Mouse (Mus musculus): Measurements from ENCODE around the gene Krt19. TPM values are rescaled to one million over a fixed set of nuclear protein-coding genes. Genes with fewer than 3 reads are reported as not detected.

The Krt19 gene
- polyA plus RNA-seq, 1 experiment from 2014 or later: 91.0 TPM

DNA sequence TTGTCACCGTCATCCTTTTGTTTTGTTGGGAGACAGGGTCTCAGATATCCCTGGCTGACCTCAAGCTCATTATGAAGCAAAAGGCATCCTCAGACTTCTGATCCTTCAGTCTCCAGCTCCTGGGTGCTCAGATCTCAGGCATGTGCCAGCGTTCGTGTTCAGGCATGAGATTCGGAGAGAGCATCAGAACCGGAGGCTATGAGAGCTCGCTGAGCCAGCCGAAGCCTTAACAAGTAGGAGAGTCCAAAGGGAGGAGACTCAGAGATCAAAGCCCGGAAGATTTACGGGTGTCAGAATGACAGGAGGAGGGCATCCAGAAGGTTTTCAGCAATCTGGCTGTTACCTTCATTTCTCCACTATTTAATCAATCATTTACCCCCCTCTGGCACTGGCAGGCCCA lies 28.3 kb upstream of the Krt19 start:
- Histone ChIP-seq H3K4me3 (ENCODE audit: low read depth, low read length) (no peak overlapping the region), H3K27me3 (ENCODE audit: insufficient read depth, low read length) (no peaks in the 10 kb centered on the region), H3K9ac (no peak overlapping the region), H3K9me3 (ENCODE audit: low read depth, low read length) (no peaks in the 10 kb centered on the region), H3K36me3 (ENCODE audit: insufficient read depth) (no peaks in the 10 kb centered on the region), H3K4me1 (ENCODE audit: insufficient read depth) (no peaks in the 10 kb centered on the region), H3K27ac (ENCODE audit: low read depth) (no peak overlapping the region), H3K4me2 (no peak overlapping the region)
- ATAC-seq (ENCODE audit: insufficient read depth) (no peak), DNase-seq (no peak)
- TF ChIP-seq CTCF (IDR thresholded peaks at IDR 0.05; ENCODE audit: low read depth): no peak
- WGBS: 56% methylated on average over 9 of the region's 9 CpGs

DNA sequence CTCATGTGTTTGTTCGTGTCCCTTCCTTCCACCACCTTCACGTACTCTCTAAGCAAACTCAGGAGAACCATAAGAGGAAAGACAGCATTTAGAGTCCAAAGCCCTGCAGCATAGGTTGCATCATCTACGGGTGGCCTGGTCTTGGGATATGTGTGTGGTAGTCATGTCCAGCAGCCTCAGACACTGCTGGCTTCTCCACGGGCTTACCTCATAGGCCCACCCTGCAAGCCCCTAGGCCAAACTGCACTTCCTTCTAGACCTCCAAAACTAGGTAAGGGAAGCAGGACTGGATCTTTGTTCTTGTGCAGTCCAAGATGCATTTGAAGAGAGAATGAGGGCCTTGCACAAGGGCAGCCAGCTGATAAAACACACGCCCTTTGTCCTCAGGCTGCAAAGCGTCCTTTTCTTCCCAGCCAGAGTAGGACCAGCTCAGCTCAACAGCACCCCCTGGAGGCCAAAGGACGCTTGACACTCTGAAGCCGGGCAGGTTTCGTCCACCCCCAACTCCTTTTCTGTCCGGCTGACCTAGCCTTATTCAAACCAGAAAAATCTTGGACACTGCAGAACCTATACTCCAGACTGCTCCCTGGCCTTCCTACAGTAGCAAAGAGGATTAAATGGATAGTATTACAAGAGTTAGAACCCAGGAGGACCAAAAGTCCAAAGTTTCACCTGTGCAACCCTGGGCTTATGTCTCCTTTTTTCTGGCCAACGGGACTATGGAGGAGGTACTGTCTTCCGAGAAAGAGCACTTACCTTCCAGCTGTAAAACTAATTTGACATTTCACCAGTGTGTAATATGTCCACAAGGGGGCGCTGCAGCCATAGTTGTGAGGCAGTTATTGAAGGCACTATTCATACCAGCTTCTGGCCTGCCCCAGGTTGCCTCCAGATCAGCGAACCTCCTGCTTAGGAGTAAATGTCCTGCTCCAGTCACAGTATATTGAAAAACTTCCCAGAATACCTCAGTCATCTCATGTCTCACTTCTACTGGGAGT lies 20.6 kb upstream of the Krt19 start:
- 28% methylated on average over 14 of the region's 14 CpGs for WGBS
- DNase-seq (peak; percentile 84), ATAC-seq (ENCODE audit: insufficient read depth) (peak; percentile 59; the same call in 1 of the 2 replicates)
- no peak overlapping the region for H3K4me2 ChIP-seq
- 0 out of 2 replicates have a peak overlapping the region, but pooled peaks have one; percentile 2 for H3K27ac ChIP-seq (ENCODE audit: low read depth)
- H3K4me1 ChIP-seq (ENCODE audit: insufficient read depth): no peaks in the 10 kb centered on the region
- no peaks in the 10 kb centered on the region for H3K9me3 ChIP-seq (ENCODE audit: low read depth, low read length)
- H3K36me3 ChIP-seq (ENCODE audit: insufficient read depth): no peaks in the 10 kb centered on the region
- peak; percentile 89 for TF ChIP-seq CTCF (IDR thresholded peaks at IDR 0.05; ENCODE audit: low read depth)
- no peak overlapping the region for H3K4me3 ChIP-seq (ENCODE audit: low read depth, low read length)
- H3K9ac ChIP-seq: no peak overlapping the region
- no peaks in the 10 kb centered on the region for H3K27me3 ChIP-seq (ENCODE audit: insufficient read depth, low read length)

DNA sequence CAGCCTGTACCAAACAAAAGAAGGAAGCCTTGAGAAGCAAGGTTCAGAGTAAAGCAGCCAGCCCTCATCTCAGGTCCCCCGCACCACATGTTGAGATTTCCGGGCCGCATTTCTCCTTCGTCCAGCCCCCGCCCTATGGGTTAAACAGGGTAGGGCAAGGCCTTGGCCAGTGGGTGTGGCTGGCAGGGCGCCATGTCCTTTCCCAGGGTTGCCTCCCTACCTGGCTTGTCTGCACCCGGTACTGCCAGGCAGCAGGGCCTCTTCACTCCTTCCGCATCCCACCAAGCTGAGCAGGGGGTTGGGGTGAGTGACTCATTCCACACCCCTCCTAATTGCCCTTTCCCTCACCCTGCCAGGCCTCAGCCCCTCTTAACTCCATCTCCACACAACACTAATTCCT lies 19.6 kb upstream of the Krt19 start:
- Histone ChIP-seq H3K9ac (no peak overlapping the region), H3K36me3 (ENCODE audit: insufficient read depth) (no peaks in the 10 kb centered on the region), H3K4me1 (ENCODE audit: insufficient read depth) (no peaks in the 10 kb centered on the region), H3K27me3 (ENCODE audit: insufficient read depth, low read length) (no peaks in the 10 kb centered on the region), H3K27ac (ENCODE audit: low read depth) (peak overlapping the region; percentile 2; the same call in 1 of the 2 replicates), H3K9me3 (ENCODE audit: low read depth, low read length) (no peaks in the 10 kb centered on the region), H3K4me2 (no peak overlapping the region), H3K4me3 (ENCODE audit: low read depth, low read length) (no peak overlapping the region)
- TF ChIP-seq CTCF (IDR thresholded peaks at IDR 0.05; ENCODE audit: low read depth): 0 out of 2 replicates have a peak, but pooled peaks have one; percentile 20
- 54% methylated on average over 8 of the region's 8 CpGs for WGBS
- DNase-seq (peak; percentile 63), ATAC-seq (ENCODE audit: insufficient read depth) (peak; percentile 46)

DNA sequence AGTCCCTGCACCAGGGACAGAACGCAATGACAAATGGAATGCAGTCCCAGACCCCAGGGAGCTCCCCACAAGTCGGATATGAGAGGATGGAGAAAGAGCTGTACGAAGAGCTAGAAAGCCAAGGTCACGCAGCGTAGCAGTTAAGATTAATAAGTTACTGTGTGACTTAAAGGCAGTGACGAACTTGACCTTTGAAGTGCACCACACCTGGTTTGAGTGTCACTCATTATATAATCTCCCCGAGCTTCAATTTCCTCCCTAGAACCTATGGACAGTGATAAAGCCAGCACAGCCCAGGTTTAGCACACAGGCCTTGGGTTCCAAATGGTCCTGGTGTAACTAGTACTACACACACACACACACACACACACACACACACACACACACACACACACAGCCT lies 15.9 kb upstream of the Krt19 start:
- no peaks in the 10 kb centered on the region for H3K4me1 ChIP-seq (ENCODE audit: insufficient read depth)
- no peak overlapping the region for H3K4me3 ChIP-seq (ENCODE audit: low read depth, low read length)
- no peaks in the 10 kb centered on the region for H3K9me3 ChIP-seq (ENCODE audit: low read depth, low read length)
- H3K4me2 ChIP-seq: no peak overlapping the region
- WGBS: 38% methylated on average over 7 of the region's 7 CpGs
- no peak overlapping the region for H3K27ac ChIP-seq (ENCODE audit: low read depth)
- no peak overlapping the region for H3K9ac ChIP-seq
- no peaks in the 10 kb centered on the region for H3K27me3 ChIP-seq (ENCODE audit: insufficient read depth, low read length)
- no peak for DNase-seq
- no peak for ATAC-seq (ENCODE audit: insufficient read depth)
- TF ChIP-seq CTCF (IDR thresholded peaks at IDR 0.05; ENCODE audit: low read depth): no peak
- H3K36me3 ChIP-seq (ENCODE audit: insufficient read depth): no peaks in the 10 kb centered on the region

DNA sequence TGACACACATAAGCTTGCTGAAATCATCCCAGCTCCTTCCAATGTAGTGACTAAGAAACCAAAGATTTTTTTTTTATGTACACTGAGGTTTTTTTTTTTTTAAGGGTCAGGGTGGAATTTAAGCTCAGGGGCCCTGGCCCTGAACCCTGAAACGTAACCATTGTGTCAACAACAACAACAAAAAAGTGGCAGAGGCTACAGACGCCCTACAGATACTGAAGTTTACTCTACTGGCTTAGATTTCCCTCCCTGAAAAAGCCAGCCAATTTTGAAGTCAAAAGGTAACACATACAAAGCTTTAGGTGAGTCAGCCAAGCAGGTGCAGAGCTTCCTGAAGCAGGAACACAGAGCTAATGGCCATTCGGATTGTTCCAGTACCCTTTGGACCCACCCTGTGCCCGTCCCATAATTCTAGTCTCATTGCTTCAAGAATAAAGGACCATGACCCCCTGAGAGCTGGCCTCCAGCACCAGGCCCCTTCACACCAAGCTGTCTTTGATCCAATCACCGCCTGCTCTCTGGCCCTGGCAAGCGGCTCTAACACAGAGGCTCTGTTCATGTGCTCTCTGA lies 9.5 kb upstream of the Krt19 start:
- Histone ChIP-seq H3K36me3 (ENCODE audit: insufficient read depth) (no peaks in the 10 kb centered on the region), H3K27ac (ENCODE audit: low read depth) (no peak overlapping the region), H3K4me3 (ENCODE audit: low read depth, low read length) (no peak overlapping the region), H3K4me1 (ENCODE audit: insufficient read depth) (no peaks in the 10 kb centered on the region), H3K27me3 (ENCODE audit: insufficient read depth, low read length) (no peaks in the 10 kb centered on the region), H3K9me3 (ENCODE audit: low read depth, low read length) (no peaks in the 10 kb centered on the region), H3K4me2 (no peak overlapping the region), H3K9ac (no peak overlapping the region)
- 47% methylated on average over 6 of the region's 6 CpGs for WGBS
- no peak for ATAC-seq (ENCODE audit: insufficient read depth)
- no peak for TF ChIP-seq CTCF (IDR thresholded peaks at IDR 0.05; ENCODE audit: low read depth)
- no peak for DNase-seq

DNA sequence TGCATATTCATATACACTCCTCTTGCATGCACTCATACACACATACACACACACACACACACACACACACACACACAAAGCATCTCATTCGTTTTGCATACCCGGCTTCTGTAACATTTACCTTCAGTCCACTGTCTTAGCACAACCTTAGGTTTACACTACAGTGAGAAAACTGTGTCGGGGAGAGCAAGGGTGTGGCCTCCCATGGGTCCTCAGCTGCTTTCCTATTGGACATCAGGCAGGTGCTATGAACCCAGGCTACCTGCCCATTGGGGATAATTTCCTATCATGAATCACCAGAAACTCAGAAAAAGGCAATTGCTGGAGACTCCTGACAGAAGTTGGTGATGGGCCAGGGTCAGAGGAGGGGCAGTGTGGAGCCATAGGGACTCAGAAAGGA lies 8.9 kb upstream of the Krt19 start:
- H3K27ac ChIP-seq (ENCODE audit: low read depth): no peak overlapping the region; the same call in 1 of the 2 replicates
- H3K4me1 ChIP-seq (ENCODE audit: insufficient read depth): no peaks in the 10 kb centered on the region
- 63% methylated on average over 3 of the region's 3 CpGs for WGBS
- no peak overlapping the region for H3K4me2 ChIP-seq
- no peaks in the 10 kb centered on the region for H3K27me3 ChIP-seq (ENCODE audit: insufficient read depth, low read length)
- H3K9ac ChIP-seq: no peak overlapping the region
- H3K36me3 ChIP-seq (ENCODE audit: insufficient read depth): no peaks in the 10 kb centered on the region
- no peak for DNase-seq
- H3K4me3 ChIP-seq (ENCODE audit: low read depth, low read length): no peak overlapping the region
- H3K9me3 ChIP-seq (ENCODE audit: low read depth, low read length): no peaks in the 10 kb centered on the region
- no peak for TF ChIP-seq CTCF (IDR thresholded peaks at IDR 0.05; ENCODE audit: low read depth)
- ATAC-seq (ENCODE audit: insufficient read depth): no peak

All from lung, embryonic 14.5 days (tissue).